Mouse (Mus musculus) liver, embryonic 11.5 days (tissue): ENCODE results near the gene Rrm2. TPM values are rescaled to one million over a fixed set of nuclear protein-coding genes. Genes with fewer than 3 reads are reported as not detected.
A peak's percentile ranks its signal among the peaks of the same experiment; 100 is the strongest.

Experiments
- ATAC-seq: fragments of 200-750 bp; cut with Nextera tagmentation; replicated peaks from 2 replicates; pipeline ENCODE4 v1.8.0; 2017; ENCODE audit warnings: moderate number of reproducible peaks, mild to moderate bottlenecking, moderate TSS enrichment, moderate library complexity; ENCODE audit not compliant: low FRiP score
- DNase-seq: peaks from one replicate; pipeline ENCODE4 v3.0.0-alpha.2; 2017; ENCODE audit warnings: low spot score
- H3K27ac ChIP-seq: fragments of 300-500 bp; sonication (generic); 2 replicates; pipeline ENCODE4 v1.5.1; 2014; ENCODE audit warnings: mild to moderate bottlenecking, low read depth, low read length, control low read depth
- H3K27me3 ChIP-seq: fragments of 300-500 bp; sonication (generic); replicated peaks from 2 replicates; pipeline ENCODE4 v1.6.1; 2014; ENCODE audit warnings: low read length, mixed read lengths; ENCODE audit not compliant: control insufficient read depth, insufficient read depth
- H3K36me3 ChIP-seq: fragments of 300-500 bp; sonication (generic); 2 replicates; pipeline ENCODE4 v1.6.1; 2014; ENCODE audit warnings: mild to moderate bottlenecking, low read length, moderate library complexity, mixed read lengths; ENCODE audit not compliant: control insufficient read depth, insufficient read depth
- H3K4me1 ChIP-seq: fragments of 300-500 bp; sonication (generic); replicated peaks from 2 replicates; pipeline ENCODE4 v1.6.1; 2014; ENCODE audit warnings: low read length, mixed read lengths; ENCODE audit not compliant: control insufficient read depth, insufficient read depth
- H3K4me2 ChIP-seq: fragments of 300-500 bp; sonication (generic); 2 replicates; pipeline ENCODE4 v1.6.1; 2014; ENCODE audit warnings: mild to moderate bottlenecking, control low read depth, moderate library complexity
- H3K4me3 ChIP-seq: fragments of 300-500 bp; sonication (generic); 2 replicates; pipeline ENCODE4 v1.5.1; 2014; ENCODE audit warnings: low read depth, low read length, control low read depth
- H3K9ac ChIP-seq: fragments of 300-500 bp; sonication (generic); 2 replicates; pipeline ENCODE4 v1.6.1; 2014; ENCODE audit warnings: low read depth, low read length, control low read depth
- H3K9me3 ChIP-seq: fragments of 300-500 bp; sonication (generic); 2 replicates; pipeline ENCODE4 v1.6.1; 2016; ENCODE audit warnings: low read length, inconsistent platforms, mixed read lengths; ENCODE audit not compliant: control insufficient read depth
- WGBS: fragments of 180-500 bp; shearing (Covaris S2); extraction: QIAGEN DNeasy Blood & Tissue Kit; methylation state at CpG from one replicate; pipeline ENCODE4 v1.1.7; 2014; 5-methylcytosine and 5-hydroxymethylcytosine counted together
- polyA plus RNA-seq: library from polyadenylated mRNA; unstranded; fragments of >200 nt; fragmentation: Nextera tagmentation; extraction: Ambion mirVana; gene quantifications from 2 replicates; pipeline ENCODE4 v1.2.1, GENCODE M21; 2014

Gene Rrm2
- polyA plus RNA-seq, 1 experiment from 2014 or later: 422 TPM

DNA sequence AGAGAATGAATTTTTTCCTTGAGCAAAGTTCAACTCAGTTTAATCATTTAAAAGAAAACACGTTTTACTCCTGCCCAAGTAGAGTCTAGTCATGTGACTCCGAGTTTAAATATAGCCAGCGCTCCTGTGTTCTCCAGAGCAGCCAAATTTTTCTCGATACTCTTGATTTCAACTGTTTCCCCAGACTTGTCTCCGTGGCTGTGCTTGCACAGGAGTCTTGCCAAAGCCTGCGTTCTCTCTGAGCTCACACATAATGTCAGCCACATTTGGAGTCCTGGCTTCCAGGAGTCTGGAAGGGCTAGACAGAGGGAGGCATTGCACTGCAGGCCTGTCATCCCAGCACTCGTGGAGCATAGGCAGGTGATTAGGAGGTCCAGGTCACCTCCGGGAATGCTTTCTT, 25.5 kb upstream of the Rrm2 start:
- H3K9me3 ChIP-seq: no peaks in the 10 kb centered on the region
- no peak for DNase-seq
- no peak for ATAC-seq
- no peak overlapping the region for H3K4me2 ChIP-seq
- no peaks in the 10 kb centered on the region for H3K36me3 ChIP-seq
- H3K27me3 ChIP-seq: peaks cover 48% of the 10 kb centered on the region
- H3K4me3 ChIP-seq: no peak overlapping the region
- H3K4me1 ChIP-seq: peaks cover 9% of the 10 kb centered on the region
- no peak overlapping the region for H3K9ac ChIP-seq
- no peak overlapping the region for H3K27ac ChIP-seq
- 55% methylated on average over 8 of the region's 8 CpGs for WGBS

DNA sequence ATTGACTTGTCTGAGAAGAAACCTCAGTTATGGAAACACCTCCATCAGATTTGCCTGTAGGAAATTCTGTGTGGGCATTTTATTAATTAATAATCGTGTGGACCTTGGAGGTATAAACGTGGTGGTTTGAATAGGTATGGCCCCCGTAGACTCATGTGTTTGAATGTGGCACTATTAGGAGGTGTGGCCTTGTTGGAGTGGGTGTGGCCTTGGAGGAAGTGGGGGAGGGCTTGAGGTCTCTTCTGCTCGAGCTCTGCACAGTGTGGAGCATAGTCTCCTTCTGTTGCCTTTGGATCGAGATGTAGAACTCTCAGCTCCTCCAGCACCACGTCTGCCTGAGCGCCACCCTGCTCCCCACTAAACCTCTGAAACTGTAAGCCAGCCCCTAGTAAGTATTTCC, 24.6 kb upstream of the Rrm2 start:
- H3K4me1 ChIP-seq: peaks cover 9% of the 10 kb centered on the region
- no peak for DNase-seq
- H3K4me3 ChIP-seq: no peak overlapping the region
- H3K36me3 ChIP-seq: no peaks in the 10 kb centered on the region
- 64% methylated on average over 7 of the region's 7 CpGs for WGBS
- no peak overlapping the region for H3K4me2 ChIP-seq
- ATAC-seq: no peak
- H3K9ac ChIP-seq: no peak overlapping the region
- H3K27me3 ChIP-seq: peaks cover 48% of the 10 kb centered on the region
- no peak overlapping the region for H3K27ac ChIP-seq
- no peaks in the 10 kb centered on the region for H3K9me3 ChIP-seq

DNA sequence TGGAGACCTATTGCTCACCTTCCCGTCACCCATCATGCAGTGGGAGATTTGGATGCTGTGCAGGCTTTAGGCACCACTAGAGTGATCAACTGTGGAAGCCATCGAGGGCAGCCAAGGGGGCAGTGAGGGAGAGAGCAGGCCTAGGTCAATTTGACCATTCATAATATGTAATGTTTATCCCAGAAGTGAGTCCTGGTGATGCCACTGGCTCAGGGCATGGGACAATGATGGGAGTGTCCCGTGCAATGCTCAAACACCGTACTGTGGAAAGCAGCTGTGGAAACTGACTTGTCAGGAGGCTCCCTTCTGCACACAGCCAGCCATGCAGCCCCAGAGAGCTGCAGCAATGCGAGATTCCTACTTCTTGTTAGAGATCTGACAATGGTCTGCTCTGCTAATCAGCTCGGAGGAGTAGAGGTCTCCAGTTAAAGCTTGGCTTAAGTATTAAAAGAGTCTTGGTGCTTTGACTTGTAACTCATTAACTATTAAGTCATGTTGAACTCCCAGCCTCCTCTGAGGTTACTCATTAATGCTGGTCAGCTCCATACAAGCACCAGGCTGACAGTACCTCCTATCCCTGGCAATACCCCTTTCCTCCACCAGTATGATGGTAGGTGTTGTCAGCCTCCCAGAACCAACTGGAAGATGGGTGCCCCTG, 21.9 kb upstream of the Rrm2 start:
- no peak for DNase-seq
- Histone ChIP-seq H3K4me3 (no peak overlapping the region), H3K36me3 (no peaks in the 10 kb centered on the region), H3K27me3 (peaks cover 22% of the 10 kb centered on the region), H3K4me1 (peaks cover 7% of the 10 kb centered on the region), H3K9ac (no peak overlapping the region), H3K4me2 (no peak overlapping the region; the same call in 1 of the 2 replicates), H3K27ac (peak overlapping the region; percentile 52), H3K9me3 (no peaks in the 10 kb centered on the region)
- WGBS: 49% methylated on average over 6 of the region's 6 CpGs
- peak; percentile 77 for ATAC-seq

- Histone ChIP-seq H3K4me2 (no peak overlapping the region), H3K9ac (no peak overlapping the region), H3K27me3 (peaks cover 16% of the 10 kb centered on the region), H3K36me3 (no peaks in the 10 kb centered on the region), H3K27ac (peak overlapping the region; percentile 44), H3K4me1 (peaks cover 1% of the 10 kb centered on the region), H3K9me3 (no peaks in the 10 kb centered on the region), H3K4me3 (no peak overlapping the region)
- DNase-seq: no peak
- ATAC-seq: peak; percentile 61; the same call in 1 of the 2 replicates
- WGBS: 59% methylated on average over 11 of the region's 11 CpGs
Measured at GRCm38 (mm10) chr12:24686696-24687346, 21.2 kb upstream of the Rrm2 start.

DNA sequence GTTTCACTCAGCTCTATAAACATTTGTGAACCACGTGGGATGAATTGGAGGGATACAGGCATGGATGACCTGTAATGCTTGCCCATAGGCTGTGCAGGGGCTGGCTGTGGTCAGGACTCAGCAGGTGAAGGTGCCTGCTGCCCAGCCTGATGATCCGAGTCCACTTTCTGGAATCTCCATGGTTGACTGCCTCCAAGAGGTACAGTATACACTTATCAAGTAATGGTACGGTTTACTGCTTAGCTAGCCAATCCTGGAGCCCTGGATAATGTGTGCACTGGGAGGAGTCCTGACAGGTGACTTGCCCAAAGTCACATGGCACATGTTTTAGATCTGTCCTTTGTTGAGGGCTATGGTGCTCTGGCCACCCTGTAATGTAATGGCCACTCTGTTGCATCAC, 17.7 kb upstream of the Rrm2 start:
- Histone ChIP-seq H3K9ac (no peak overlapping the region), H3K4me3 (no peak overlapping the region), H3K4me1 (no peaks in the 10 kb centered on the region; the same call in 1 of the 2 replicates), H3K4me2 (no peak overlapping the region), H3K27ac (no peak overlapping the region), H3K36me3 (no peaks in the 10 kb centered on the region), H3K27me3 (0 out of 2 replicates have a peak, but pooled peaks cover 2% of the 10 kb centered on the region), H3K9me3 (no peaks in the 10 kb centered on the region)
- 75% methylated on average over 3 of the region's 3 CpGs for WGBS
- DNase-seq (no peak), ATAC-seq (no peak)

- peak; percentile 87 for ATAC-seq
- peak; percentile 74 for DNase-seq
- H3K9ac ChIP-seq: no peak overlapping the region
- 34% methylated on average over 16 of the region's 16 CpGs for WGBS
- H3K36me3 ChIP-seq: no peaks in the 10 kb centered on the region
- no peaks in the 10 kb centered on the region for H3K27me3 ChIP-seq
- H3K4me3 ChIP-seq: no peak overlapping the region
- H3K27ac ChIP-seq: no peak overlapping the region
- H3K4me2 ChIP-seq: no peak overlapping the region
- no peaks in the 10 kb centered on the region for H3K4me1 ChIP-seq
- H3K9me3 ChIP-seq: no peaks in the 10 kb centered on the region
Measured at GRCm38 (mm10) chr12:24696500-24697483, 11.2 kb upstream of the Rrm2 start.

- H3K27ac ChIP-seq: no peak overlapping the region
- no peaks in the 10 kb centered on the region for H3K36me3 ChIP-seq
- H3K9ac ChIP-seq: no peak overlapping the region
- ATAC-seq (peak; percentile 59), DNase-seq (no peak)
- no peak overlapping the region for H3K4me3 ChIP-seq
- WGBS: 55% methylated on average over 8 of the region's 8 CpGs
- no peaks in the 10 kb centered on the region; the same call in 1 of the 2 replicates for H3K4me1 ChIP-seq
- H3K9me3 ChIP-seq: no peaks in the 10 kb centered on the region
- no peak overlapping the region for H3K4me2 ChIP-seq
- H3K27me3 ChIP-seq: no peaks in the 10 kb centered on the region
Measured at GRCm38 (mm10) chr12:24697484-24698204, 10.4 kb upstream of the Rrm2 start.

- Histone ChIP-seq H3K4me3 (no peak overlapping the region), H3K27ac (no peak overlapping the region), H3K9ac (no peak overlapping the region), H3K4me1 (peaks cover 4% of the 10 kb centered on the region; the same call in 1 of the 2 replicates), H3K27me3 (no peaks in the 10 kb centered on the region), H3K9me3 (no peaks in the 10 kb centered on the region), H3K36me3 (no peaks in the 10 kb centered on the region), H3K4me2 (no peak overlapping the region)
- WGBS: 66% methylated on average over 3 of the region's 3 CpGs
- DNase-seq (no peak), ATAC-seq (no peak)
Measured at GRCm38 (mm10) chr12:24698514-24698913, 9.5 kb upstream of the Rrm2 start.
